Mouse (Mus musculus): Measurements from ENCODE around the gene Mpv17l2.
A peak's percentile ranks its signal among the peaks of the same experiment; 100 is the strongest.

Gene Mpv17l2

DNA sequence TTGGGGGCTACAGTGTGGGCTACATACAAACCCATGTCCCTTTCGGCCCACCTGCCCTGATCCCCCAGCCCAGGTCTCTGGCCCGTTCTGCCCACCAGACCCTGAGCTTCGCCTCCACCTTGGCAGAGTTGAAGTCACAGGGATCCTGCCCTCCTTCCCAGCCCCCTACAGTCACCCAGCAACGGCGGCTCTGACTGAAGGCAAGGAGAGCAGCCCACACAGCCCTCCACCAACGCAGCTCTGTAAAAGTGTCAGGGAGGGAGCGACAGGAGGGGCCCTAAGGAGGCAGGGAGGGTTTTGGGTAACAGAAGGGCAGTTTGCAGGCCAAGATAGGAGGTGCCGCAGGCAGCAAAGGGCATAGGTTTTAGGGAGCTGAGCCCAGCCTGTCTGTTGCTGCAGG lies 30.1 kb upstream of the Mpv17l2 start:
- DNase-seq (ENCODE audit: low spot score) = no peak

DNA sequence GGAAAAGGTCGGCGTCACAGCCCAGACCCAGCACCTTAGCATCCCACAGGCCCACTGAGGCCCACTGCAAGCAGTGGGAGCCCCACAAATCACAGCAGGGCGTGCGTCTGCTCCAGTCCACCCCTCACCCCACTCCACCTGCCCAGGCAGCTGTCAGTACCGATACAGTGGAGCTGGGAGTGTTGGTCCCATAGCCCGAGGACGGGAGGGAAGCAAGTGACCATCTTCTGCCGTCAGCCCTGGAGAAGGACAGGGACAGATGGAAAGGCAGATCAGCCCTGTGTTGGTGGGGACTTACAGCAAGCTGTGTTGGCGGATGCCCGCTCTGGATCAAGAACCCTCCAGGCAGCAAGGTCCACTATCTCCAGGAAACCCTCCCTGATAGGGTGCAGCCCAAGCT lies 28.3 kb upstream of the Mpv17l2 start:
- DNase-seq (ENCODE audit: low spot score) = no peak

DNA sequence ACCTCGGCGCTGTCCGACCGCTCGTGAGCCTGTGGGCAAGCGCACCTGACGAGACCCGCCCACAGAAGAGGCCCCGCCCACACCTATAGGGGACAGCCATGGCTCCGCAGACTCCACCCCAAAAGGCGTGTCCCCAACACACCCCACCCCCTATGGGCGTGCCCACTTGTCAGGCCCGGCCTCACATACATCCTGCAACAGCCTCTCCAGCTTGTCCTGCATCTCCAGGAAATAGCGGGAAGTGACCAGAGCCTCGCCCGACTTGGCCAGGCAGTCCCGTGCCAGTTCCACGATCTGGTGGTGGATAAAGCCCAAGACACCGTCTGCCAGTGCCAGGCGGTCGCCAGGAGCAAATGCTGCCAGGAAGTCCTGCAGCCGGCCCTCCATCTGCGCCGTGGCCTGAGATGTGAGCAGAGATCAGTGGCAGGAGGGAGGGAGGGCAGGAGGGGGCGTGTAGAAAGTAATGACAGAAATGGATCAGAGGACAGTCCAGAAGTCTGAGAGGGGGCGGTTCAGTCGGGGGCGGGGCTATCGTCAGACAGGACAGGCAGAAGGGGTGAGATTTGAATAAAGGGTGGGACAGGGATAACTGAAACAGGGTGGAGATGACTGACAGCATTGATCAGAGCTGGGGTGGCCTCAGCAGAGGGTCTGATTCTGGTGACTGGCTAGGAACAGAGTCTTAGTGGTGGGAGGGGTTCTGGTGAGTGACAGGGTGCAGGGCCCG lies 27.4 kb upstream of the Mpv17l2 start:
- peak; percentile 94 for DNase-seq (ENCODE audit: low spot score)

DNA sequence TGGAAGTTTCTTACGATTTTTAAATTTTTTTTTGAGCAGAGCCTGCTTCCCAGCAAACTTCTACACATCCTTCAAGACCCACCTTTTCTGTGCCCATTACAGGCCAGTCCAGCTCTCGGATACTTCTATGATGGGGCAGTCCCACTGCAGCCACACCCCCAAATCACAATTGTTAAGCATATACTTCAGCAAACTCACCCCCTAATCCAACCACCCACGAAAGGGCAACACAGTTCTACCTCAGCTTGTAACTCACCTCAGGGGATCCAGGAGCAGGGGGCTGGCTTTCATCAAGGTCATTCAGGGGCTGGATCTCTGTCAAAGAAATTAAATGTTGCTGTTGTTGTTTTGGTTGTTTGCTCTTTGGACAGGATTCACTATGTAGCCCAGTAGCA lies 26.3 kb upstream of the Mpv17l2 start:
- no peak for DNase-seq (ENCODE audit: low spot score)

DNA sequence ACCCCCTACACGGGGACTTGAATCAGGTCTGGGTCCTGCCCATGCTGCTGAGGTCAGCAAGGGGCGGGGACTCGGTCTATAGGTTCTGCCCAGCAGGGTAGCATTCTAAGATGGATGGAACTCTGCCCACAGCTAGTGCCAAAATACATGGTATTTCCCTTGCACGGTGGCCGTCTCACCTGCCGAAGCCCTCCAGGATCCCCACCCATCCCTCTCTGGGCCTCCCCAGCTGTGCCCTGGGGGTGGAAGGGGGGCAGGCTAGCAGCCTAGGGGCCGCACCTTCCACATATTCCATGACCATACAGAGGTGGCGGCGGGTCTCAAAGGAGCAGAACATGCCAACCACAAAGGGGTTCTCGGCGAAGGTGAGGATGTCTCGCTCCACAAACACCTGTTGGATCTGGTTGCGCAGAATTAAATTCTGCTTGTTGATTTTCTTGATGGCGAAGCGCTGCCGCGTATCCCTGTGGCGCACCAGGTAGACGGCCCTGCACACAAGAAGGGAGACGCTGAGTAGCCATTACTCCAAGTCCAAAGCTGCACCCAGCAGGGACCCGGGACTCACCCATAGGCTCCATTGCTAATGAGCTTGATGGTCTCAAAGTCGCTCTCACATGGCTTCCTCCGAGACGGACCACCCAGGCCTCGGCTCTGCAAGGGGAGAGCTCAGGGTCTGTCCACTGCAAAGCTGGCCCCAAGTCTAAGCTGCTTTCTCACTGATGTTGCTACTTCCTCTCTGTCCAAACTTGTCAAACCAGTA lies 25.7 kb upstream of the Mpv17l2 start:
- no peak for DNase-seq (ENCODE audit: low spot score)

DNA sequence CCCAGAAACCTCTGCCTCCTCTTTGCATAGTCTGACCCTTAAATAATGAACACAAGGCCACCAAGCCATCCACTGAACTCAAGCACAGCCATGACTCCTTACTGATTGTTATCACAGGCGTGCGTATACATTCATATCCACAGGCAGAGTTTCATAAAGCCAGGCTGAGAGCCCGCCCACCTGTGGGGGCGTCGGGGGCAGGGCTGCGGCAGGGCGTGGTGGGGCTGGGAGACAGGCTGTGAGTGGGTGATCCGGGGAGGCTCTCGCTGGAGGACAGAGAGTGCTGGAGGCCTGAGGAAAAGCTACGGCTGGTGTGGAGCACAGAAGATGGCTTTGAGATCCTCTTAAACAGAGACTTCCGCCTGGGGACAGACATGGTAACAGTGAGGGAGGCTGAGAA lies 19.3 kb upstream of the Mpv17l2 start:
- DNase-seq (ENCODE audit: low spot score) = peak; percentile 66

DNA sequence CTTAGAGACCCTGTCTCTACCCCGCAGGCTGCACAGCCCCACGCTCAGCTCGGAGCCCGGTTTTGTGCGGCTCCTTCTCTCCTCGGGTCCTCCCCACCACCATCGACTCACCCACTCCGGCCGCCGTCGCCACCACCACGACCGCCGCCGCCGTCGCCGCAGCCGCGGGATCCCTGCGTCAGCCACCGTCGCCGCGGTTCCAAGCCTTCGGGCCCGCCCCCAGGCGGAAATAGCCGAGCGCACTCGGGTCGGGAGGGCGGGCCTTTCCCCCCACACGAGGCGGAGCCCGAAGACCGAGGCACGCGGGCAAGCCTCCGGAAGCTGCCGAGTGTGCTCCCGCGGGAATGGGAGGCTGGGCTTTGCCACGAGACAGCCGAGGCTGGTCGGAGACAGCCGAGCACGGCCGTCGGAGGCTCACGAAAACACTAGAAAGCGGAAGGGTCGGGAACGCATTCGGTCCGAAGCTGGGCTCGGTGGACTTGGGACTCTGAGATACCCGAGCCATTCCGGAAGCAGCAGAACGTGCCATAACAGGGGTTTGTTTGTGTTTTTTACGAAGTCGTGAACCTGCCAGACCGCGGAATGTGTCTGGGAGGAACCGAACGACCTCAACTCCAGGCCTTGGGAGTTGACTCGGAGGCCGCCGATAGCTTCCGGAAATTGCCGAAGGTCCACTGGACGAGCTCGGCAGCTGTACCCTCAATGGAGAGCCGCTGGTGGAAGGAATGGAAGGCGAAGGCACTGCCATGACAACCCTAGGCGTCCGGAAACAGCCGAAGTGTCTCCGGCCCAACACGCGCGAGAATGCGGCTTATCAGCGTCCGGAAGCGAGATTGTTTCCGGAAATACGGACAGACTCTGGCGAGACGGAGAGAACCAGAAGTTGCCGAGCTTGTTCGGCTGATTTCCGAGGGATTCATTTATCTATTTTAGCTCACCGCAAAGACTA lies 16.0 kb upstream of the Mpv17l2 start, which contains the start of gene Pik3r2:
Gene Pik3r2, minus strand, starts transcription at position 218 of the 949 bp plus-strand sequence.
- DNase-seq (ENCODE audit: low spot score) = peak; percentile 100

DNA sequence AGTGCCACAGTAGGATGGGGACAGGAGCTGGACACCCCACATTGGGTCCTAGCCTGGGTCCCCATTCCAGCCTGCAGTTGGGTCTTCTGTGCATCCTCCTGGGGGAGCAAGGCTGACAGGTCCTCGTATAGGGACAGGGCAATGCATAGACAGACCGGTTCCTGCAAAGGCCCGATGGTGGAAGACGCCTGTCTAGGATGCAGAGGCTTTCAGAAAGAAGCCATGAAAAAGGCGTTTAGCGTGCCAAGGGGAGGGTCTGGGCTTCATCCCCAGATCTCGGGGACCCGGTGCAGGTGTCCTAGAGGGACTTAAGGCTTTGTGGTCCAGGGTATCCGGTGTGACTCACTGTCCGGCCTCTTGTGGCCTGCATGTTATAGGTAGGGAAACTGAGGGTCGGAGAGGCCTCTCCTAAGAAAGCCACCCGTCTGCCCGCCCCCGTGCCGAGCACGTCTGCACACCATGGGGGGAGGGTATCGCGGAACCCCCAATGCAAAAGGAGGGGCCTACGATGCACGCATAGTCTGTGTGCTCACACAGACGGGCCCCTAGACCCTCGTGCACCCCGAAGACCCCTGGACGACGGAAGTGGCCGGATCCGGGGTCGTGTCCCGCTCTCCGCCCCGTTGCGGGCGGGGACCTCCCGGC lies 15.2 kb upstream of the Mpv17l2 start:
- DNase-seq (ENCODE audit: low spot score) = peak; percentile 50

DNA sequence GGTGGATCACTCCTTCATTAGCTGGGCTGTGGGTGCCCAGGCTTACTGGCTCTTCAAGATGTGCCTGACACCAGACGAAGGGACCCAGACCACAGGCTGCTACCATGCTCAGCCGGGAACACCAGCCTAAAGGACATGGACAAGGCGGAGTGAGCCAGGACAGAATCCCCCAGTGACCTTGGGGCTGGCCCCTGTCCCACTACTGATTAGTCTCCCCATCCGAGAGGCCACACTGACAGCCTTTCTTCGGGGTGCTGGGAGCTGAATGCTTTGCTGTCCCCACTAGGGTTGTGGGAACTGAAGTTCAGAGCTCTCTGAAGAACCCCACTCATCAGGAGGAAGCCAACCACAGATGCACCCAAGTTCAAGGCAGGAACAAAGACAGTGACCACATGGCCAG lies 14.5 kb upstream of the Mpv17l2 start:
- DNase-seq (ENCODE audit: low spot score) = peak; percentile 34

DNA sequence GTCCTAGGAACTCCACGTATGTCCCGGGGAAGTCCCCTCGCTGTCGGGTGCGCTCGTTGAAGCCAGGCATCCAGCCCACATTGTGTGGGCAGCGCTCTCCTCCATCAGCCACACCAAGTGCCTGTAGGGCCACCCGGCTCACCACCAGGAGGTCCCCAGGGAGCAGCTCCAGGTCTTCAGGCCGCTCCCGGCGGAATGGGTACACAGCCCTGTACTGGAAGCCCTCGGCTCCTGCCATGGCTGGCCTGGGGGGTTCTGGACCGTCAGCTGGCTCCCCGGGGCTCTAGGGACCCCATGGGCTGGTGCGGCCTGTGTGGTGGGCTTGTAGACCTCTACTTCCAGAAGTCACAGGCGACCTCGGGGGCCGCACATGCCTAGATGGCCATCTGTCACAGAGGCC lies 14.0 kb upstream of the Mpv17l2 start:
- DNase-seq (ENCODE audit: low spot score) = peak; percentile 70

DNA sequence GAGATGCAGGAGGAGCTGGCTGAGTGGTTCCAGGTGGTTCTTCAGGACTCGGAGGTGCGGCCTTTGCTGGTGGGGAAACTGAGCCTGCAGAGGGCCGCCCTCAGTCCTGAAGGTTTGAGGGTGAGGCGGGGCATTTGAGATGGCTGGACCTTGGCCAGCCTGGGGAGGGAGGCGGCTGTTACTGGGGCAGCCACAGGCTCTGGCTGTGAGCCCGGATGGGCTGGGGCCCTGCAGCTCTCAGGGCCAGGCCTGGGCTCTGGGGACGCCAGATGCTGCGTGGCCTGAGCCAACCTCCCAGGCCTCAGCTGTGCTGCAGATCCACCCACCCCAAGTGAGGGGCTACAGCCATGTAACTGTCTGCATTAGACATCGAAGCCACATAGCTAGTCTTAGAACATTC lies 13.1 kb upstream of the Mpv17l2 start:
- peak; percentile 97 for DNase-seq (ENCODE audit: low spot score)

DNA sequence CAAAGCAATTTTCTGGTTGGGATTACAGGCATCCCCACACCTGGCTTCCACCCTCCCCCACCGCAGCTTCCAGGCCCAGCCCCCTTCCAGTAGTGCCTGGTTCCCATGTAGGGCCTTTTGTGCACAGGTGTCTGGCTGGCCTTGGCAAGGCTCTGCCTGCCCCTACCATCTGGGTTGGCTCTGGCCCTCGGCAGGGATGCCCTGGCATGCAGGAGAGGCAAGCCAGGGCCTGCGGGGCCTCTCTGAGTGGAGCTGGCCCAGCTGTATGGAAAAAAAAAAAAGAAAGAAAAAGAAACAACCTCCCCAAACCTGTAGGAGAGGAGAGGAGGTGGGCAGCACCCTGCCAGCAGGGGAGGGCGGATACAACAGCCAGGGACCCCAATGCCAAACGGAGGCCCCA lies 12.7 kb upstream of the Mpv17l2 start:
- peak; percentile 88 for DNase-seq (ENCODE audit: low spot score)

DNA sequence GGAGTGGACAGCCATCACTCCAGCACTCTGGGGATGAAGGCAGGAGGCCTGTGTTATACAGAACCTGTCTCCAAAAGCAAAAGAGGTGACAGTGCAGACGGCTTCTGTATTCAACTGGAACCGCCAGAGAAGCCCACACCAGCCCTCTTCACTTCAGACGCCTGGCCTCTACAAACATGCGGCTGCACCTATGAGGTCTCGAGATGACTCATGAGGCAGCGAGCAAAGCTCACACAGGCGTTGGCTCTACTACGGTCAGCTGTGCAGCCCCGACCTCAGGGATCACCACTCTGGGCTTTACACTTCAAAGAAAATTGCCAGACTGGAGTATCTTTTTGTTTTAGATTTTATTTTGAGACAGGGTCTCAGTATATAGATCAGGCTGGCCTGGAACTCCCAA lies 12.1 kb upstream of the Mpv17l2 start:
- peak; percentile 85 for DNase-seq (ENCODE audit: low spot score)

DNA sequence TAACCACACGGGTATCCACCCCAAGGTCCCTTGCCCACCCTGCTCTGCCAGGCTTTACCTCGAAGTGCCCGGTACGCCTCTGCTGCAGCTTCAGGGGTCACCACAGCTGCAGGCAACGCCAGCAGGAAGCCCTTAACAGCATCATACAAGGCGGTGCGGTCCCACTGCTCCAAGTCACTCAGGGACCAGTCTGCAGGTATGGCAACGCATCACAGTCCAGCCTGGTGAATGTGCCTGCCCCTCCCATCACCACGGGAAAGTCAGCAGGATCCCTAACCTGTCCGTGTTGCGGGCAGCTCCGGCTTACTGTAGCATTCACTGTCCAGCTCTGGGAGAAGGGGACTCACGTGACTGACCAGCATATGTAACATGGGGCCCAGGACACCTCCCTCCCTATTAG lies 11.3 kb upstream of the Mpv17l2 start:
- no peak for DNase-seq (ENCODE audit: low spot score)

DNA sequence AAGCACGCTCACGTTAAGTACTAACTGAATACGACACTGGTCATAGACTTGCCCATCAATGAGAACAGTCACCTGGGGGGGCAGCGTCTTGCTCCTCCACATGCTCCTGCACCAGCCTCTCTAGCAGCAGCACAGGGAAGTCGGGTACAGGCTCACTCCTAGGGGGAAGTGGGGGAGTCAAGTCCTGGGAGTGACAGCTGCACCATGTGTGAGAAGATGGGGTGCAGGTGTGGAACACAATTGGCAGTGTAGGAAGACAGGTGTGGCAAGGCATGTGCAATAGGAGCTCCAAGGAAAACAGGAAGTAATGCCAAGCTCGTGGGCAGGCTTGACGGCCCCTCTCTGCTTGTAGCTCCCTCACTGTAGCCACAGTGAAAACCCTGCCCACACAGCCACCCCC lies 10.5 kb upstream of the Mpv17l2 start:
- DNase-seq (ENCODE audit: low spot score) = no peak

DNA sequence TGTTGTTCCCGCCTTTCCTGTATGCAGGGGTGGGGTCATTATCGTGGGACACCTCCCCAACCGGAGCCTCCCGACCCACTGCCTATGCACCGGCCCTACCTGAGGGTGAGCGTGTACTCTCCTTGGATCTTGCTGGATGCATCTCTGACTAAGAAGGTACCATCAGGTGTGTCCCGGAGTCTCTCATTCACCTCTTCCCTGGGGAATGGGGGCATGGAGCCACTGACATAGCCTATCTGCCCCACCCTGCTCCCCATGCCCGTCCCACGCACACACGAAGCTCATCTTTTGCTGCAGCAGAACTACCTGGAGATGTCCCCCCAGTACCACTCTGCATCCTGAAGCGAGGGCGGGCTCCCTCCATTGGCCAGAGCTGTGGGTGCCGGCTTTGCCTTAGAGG lies 10.0 kb upstream of the Mpv17l2 start:
- no peak for DNase-seq (ENCODE audit: low spot score)

DNA sequence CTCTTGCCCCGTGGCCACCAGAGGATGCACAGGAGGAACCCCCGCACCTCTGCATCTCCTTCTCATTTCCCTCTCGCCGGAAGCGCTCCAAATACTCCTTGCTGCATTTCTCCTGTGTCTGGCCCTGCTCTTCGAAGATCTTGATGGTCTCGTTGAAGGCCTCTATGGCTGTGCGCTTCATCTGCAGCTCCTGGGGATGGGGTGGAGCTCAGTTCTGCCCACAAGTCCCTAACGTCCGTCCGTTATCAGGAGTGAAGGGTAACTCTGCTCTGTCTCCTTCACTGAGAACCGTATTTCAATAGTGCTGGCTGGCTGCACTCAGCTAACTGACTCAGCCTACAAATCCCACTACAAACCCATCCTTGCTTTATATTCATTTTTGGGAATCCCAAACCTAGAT lies 9.1 kb upstream of the Mpv17l2 start:
- no peak for DNase-seq (ENCODE audit: low spot score)

DNA sequence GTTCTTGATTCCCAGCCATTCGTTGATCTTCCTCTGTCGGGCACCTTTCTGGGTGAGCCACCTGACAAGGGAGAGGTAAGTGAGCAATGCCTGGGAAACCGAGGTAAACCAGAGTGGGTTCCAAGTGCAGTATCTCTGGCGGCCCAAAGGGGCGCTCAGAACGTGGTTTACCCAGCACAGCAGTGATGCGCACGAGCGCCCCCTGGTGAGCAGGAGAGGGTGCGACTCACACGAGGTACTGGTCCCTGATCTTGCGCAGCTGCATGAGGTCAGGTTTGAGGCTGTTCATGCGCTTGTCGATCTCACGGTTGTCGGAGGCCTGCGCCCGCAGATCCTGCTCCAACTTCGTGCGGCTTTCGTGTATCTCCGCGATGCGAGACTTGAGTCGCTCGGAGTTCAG lies 8.6 kb upstream of the Mpv17l2 start:
- DNase-seq (ENCODE audit: low spot score) = peak; percentile 98

DNA sequence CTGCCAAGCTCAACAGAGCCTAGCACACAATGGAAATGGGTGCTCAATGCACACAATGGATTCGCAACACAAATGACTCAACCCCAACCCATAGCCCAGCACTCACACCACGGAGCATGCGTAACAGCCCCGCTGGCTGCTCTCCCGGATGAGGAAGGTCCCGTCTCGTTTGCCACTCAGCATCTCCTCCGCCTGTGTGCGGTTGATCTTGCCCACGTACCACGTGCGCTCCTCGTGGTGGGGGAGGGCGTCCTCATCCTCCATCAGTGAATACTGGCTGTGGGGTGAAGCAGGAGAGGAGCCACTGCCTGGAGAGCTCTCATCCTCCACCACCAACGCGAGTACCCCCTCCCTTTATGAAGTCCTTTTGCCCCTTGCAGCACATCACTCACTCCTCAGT lies 8.2 kb upstream of the Mpv17l2 start:
- no peak for DNase-seq (ENCODE audit: low spot score)

DNA sequence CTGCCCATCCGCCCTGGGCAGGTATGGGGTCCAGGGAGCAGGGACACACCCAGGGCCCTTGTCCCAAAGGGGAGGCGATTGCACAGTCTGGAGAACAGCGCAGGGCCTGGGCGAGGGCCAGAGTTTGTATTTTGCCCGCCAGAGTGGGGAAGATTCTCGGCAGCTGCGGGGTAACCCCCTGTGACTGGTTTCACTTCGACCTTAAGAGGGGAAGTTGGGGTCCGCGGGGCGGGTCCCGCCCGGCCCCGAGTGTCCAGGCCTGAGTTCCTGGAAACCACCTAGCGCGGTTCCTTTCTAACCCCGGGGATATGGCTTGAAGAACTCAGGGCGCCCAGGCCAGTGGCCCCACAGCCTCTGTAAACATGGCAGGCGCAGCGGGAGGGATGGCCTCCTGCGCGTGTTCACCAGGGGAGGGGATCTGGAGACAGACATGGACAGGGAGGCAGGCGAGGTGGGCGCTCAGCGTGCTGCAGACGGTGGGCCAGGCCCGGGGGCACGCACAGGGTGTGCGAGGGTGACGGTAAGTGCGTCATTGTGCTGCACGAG lies 7.6 kb upstream of the Mpv17l2 start:
- no peak for DNase-seq (ENCODE audit: low spot score)

DNA sequence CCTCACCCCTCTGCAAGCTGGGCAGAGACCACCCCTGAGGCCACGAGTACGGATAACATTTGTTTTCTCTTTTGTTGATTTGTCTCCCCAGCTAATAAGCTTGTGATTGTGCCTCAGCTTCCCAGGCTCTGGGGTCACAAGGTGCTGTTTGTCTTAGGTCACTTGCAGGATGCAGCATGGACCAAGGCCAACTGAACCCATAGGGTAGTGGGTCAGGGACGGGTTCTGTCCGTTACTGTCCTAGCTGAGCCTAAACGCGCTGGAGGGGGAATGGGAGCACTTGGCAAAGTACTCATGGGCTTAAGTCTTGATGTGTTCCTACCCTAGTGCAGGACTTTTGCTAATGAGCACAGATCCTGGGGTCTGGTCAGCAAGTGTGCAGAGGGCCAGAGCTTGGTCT lies 6.8 kb upstream of the Mpv17l2 start:
- no peak for DNase-seq (ENCODE audit: low spot score)
